Mouse (Mus musculus) A20 (cell line): ENCODE measurements at regions not wholly inside any gene's neighbourhood (a gene's known extent, or its start where the extent isn't known, plus 50 kb on each side); places are given as distances from the start of the nearest gene placed in this dataset.

Experiments
- DNase-seq: peaks from one replicate; pipeline ENCODE4 v3.0.0-alpha.2; 2011; ENCODE audit warnings: low read depth, low spot score

DNA sequence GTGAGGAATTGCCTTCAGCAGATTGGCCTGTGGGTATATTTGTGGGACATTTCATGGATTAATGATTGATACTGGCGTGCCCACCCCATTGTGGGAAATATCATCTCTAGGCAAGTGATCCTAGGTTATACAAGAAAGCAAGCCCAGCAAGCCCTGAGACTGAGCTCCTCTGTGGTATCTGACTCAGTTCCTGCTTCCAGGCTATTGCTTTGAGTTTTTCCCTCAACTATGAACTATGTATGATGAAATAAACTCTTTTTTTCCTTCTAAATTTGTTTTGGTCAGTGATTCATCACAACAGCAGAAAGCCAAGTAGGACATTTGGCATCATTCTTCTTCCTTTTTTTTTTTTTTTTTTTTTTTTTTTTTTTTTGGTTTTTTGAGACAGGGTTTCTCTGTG is 119.8 kb downstream of the Tbr1 start:
- DNase-seq: no peak

DNA sequence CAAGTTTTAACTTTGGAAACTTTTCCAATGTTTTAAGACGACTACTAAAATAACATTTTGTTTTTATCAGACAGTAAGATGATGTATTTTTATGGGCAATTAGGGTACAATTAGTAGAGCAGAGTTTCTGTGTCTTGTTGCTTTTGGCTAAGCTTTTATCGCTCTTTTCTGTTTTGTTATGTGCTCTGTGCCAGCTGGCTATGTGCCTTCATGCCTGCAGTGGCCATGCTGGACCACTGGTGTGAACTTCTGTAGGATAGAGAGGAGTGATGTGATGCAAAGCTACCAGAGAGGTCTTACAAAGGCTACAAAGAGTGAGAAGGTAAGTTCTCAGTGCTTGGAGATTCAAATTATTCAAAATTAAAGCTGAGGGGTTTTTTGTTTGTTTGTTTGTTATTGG is 108.0 kb upstream of the Slc4a10 start:
- DNase-seq: no peak

- DNase-seq: no peak
These were observed 80.3 kb upstream of the Slc4a10 start for GRCm38 (mm10) chr2:61965916-61966315.

DNA sequence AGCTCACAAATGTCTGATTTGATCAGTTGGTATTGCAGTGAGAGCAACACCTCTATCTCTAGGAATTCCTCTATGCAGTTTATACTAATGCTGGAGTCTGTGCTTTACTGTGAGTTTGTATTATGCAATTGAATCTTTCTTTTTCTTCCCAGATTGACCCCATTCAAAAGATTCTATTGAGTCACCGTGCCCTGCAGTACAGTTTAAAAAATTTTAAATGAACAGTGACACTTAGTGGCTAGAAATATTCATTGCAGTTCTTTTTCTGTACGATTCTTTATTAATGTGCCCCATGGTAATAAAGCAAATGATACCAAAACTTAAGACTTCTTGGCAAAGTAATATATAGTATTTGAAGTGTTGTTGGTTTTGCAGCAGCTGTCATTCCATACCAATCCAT is 78.5 kb upstream of the Slc4a10 start:
- peak; percentile 42 for DNase-seq

- no peak for DNase-seq
These were observed 76.2 kb upstream of the Slc4a10 start for GRCm38 (mm10) chr2:61970029-61970428.

- DNase-seq: peak; percentile 18
These were observed 61.5 kb upstream of the Slc4a10 start for GRCm38 (mm10) chr2:61984771-61985170.

GRCm38 (mm10) chr2:61986967-61987550 is 59.2 kb upstream of the Slc4a10 start:
- peak; percentile 33 for DNase-seq
